Mouse (Mus musculus) heart, embryonic 11.5 days (tissue): Measurements from ENCODE around the gene Pamr1. TPM values are rescaled to one million over a fixed set of nuclear protein-coding genes. Genes with fewer than 3 reads are reported as not detected.

ENCODE experiments used
- ATAC-seq: fragments of 200-750 bp; cut with Nextera tagmentation; replicated peaks from 2 replicates; pipeline ENCODE4 v1.8.0; 2017; ENCODE audit warnings: moderate library complexity; ENCODE audit not compliant: insufficient number of reproducible peaks, low FRiP score, low TSS enrichment
- H3K27ac ChIP-seq: fragments of 300-500 bp; sonication (generic); 2 replicates; pipeline ENCODE4 v1.5.1; 2014; ENCODE audit warnings: mild to moderate bottlenecking, low read depth, low read length
- H3K27me3 ChIP-seq: fragments of 300-500 bp; sonication (generic); 2 replicates; pipeline ENCODE4 v1.6.1; 2014; ENCODE audit warnings: mild to moderate bottlenecking, low read length, mixed read lengths; ENCODE audit not compliant: control insufficient read depth, insufficient read depth
- H3K36me3 ChIP-seq: fragments of 300-500 bp; sonication (generic); 2 replicates; pipeline ENCODE4 v1.6.1; 2014; ENCODE audit warnings: mild to moderate bottlenecking, low read length, moderate library complexity, mixed read lengths; ENCODE audit not compliant: control insufficient read depth, insufficient read depth
- H3K4me1 ChIP-seq: fragments of 300-500 bp; sonication (generic); 2 replicates; pipeline ENCODE4 v1.6.1; 2014; ENCODE audit warnings: low read length; ENCODE audit not compliant: control insufficient read depth, insufficient read depth
- H3K4me2 ChIP-seq: fragments of 300-500 bp; sonication (generic); 2 replicates; pipeline ENCODE4 v1.6.1; 2014; ENCODE audit warnings: mild to moderate bottlenecking, moderate library complexity
- H3K4me3 ChIP-seq: fragments of 300-500 bp; sonication (generic); 2 replicates; pipeline ENCODE4 v1.5.1; 2014; ENCODE audit warnings: low read depth, low read length
- H3K9ac ChIP-seq: fragments of 300-500 bp; sonication (generic); 2 replicates; pipeline ENCODE4 v1.6.1; 2014; ENCODE audit warnings: mild to moderate bottlenecking, low read depth, low read length, moderate library complexity
- H3K9me3 ChIP-seq: fragments of 300-500 bp; sonication (generic); replicated peaks from 2 replicates; pipeline ENCODE4 v1.6.1; 2016; ENCODE audit warnings: low read length; ENCODE audit not compliant: control insufficient read depth
- WGBS: fragments of 180-500 bp; shearing (Covaris S2); extraction: QIAGEN DNeasy Blood & Tissue Kit; methylation state at CpG from one replicate; pipeline ENCODE4 v1.1.7; 2014; ENCODE audit not compliant: insufficient replicate concordance; 5-methylcytosine and 5-hydroxymethylcytosine counted together
- polyA plus RNA-seq: library from polyadenylated mRNA; unstranded; fragments of >200 nt; fragmentation: Nextera tagmentation; extraction: Ambion mirVana; gene quantifications from 2 replicates; pipeline ENCODE4 v1.2.1, GENCODE M21; 2014

Pamr1 gene
- polyA plus RNA-seq, 1 experiment from 2014 or later = 1.4 TPM

- Histone ChIP-seq H3K4me1 (no peaks in the 10 kb centered on the region), H3K9ac (no peak overlapping the region), H3K9me3 (no peaks in the 10 kb centered on the region), H3K4me2 (no peak overlapping the region), H3K27me3 (no peaks in the 10 kb centered on the region), H3K36me3 (no peaks in the 10 kb centered on the region), H3K27ac (no peak overlapping the region), H3K4me3 (no peak overlapping the region)
- no peak for ATAC-seq
- 82% methylated on average over 12 of the region's 12 CpGs for WGBS
Observed at GRCm38 (mm10) chr2:102620744-102621429, 71.1 kb downstream of the Pamr1 start.

- Histone ChIP-seq H3K9ac (no peak overlapping the region), H3K27me3 (no peaks in the 10 kb centered on the region), H3K9me3 (no peaks in the 10 kb centered on the region), H3K4me2 (no peak overlapping the region), H3K4me1 (no peaks in the 10 kb centered on the region), H3K27ac (no peak overlapping the region), H3K36me3 (no peaks in the 10 kb centered on the region), H3K4me3 (no peak overlapping the region)
- ATAC-seq = no peak
- 80% methylated on average over 5 of the region's 5 CpGs for WGBS
Observed at GRCm38 (mm10) chr2:102622176-102622575, 72.4 kb downstream of the Pamr1 start.

GRCm38 (mm10) chr2:102622943-102623342, 73.1 kb downstream of the Pamr1 start:
- Histone ChIP-seq H3K9me3 (no peaks in the 10 kb centered on the region), H3K9ac (no peak overlapping the region), H3K4me2 (no peak overlapping the region), H3K27me3 (no peaks in the 10 kb centered on the region), H3K27ac (no peak overlapping the region), H3K4me1 (no peaks in the 10 kb centered on the region), H3K36me3 (no peaks in the 10 kb centered on the region), H3K4me3 (no peak overlapping the region)
- no peak for ATAC-seq

- no peaks in the 10 kb centered on the region for H3K4me1 ChIP-seq
- no peaks in the 10 kb centered on the region for H3K9me3 ChIP-seq
- ATAC-seq = no peak
- H3K4me2 ChIP-seq = no peak overlapping the region
- no peaks in the 10 kb centered on the region for H3K27me3 ChIP-seq
- H3K4me3 ChIP-seq = no peak overlapping the region
- WGBS = 88% methylated on average over 1 of the region's 1 CpGs
- H3K27ac ChIP-seq = no peak overlapping the region
- no peak overlapping the region for H3K9ac ChIP-seq
- H3K36me3 ChIP-seq = no peaks in the 10 kb centered on the region
Observed at GRCm38 (mm10) chr2:102624538-102624937, 74.7 kb downstream of the Pamr1 start.

GRCm38 (mm10) chr2:102632361-102632760, 82.5 kb downstream of the Pamr1 start:
- Histone ChIP-seq H3K9me3 (no peaks in the 10 kb centered on the region), H3K4me1 (no peaks in the 10 kb centered on the region), H3K4me2 (no peak overlapping the region), H3K4me3 (no peak overlapping the region), H3K27me3 (no peaks in the 10 kb centered on the region), H3K27ac (no peak overlapping the region), H3K36me3 (no peaks in the 10 kb centered on the region), H3K9ac (no peak overlapping the region)
- WGBS = 88% methylated on average over 4 of the region's 4 CpGs
- ATAC-seq = no peak

- 79% methylated on average over 1 of the region's 1 CpGs for WGBS
- Histone ChIP-seq H3K4me1 (no peaks in the 10 kb centered on the region), H3K4me3 (no peak overlapping the region), H3K27me3 (no peaks in the 10 kb centered on the region), H3K27ac (no peak overlapping the region), H3K4me2 (no peak overlapping the region), H3K9me3 (no peaks in the 10 kb centered on the region), H3K9ac (no peak overlapping the region), H3K36me3 (no peaks in the 10 kb centered on the region)
- ATAC-seq = no peak
Observed at GRCm38 (mm10) chr2:102634010-102634409, 84.2 kb downstream of the Pamr1 start.

- Histone ChIP-seq H3K4me1 (no peaks in the 10 kb centered on the region), H3K4me2 (no peak overlapping the region), H3K27ac (no peak overlapping the region), H3K4me3 (no peak overlapping the region), H3K9me3 (no peaks in the 10 kb centered on the region), H3K27me3 (no peaks in the 10 kb centered on the region), H3K9ac (no peak overlapping the region), H3K36me3 (no peaks in the 10 kb centered on the region)
- WGBS = 70% methylated on average over 3 of the region's 3 CpGs
- ATAC-seq = no peak
Observed at GRCm38 (mm10) chr2:102635523-102636060, 85.8 kb downstream of the Pamr1 start.

- no peak overlapping the region for H3K27ac ChIP-seq
- H3K4me3 ChIP-seq = no peak overlapping the region
- H3K9me3 ChIP-seq = no peaks in the 10 kb centered on the region
- H3K4me2 ChIP-seq = no peak overlapping the region
- no peak overlapping the region for H3K9ac ChIP-seq
- H3K4me1 ChIP-seq = no peaks in the 10 kb centered on the region
- no peaks in the 10 kb centered on the region for H3K36me3 ChIP-seq
- 80% methylated on average over 7 of the region's 7 CpGs for WGBS
- H3K27me3 ChIP-seq = no peaks in the 10 kb centered on the region
- no peak for ATAC-seq
Observed at GRCm38 (mm10) chr2:102636116-102636600, 86.3 kb downstream of the Pamr1 start.

- Histone ChIP-seq H3K4me2 (no peak overlapping the region), H3K27me3 (no peaks in the 10 kb centered on the region), H3K4me3 (no peak overlapping the region), H3K27ac (no peak overlapping the region), H3K9me3 (no peaks in the 10 kb centered on the region), H3K9ac (no peak overlapping the region), H3K4me1 (no peaks in the 10 kb centered on the region), H3K36me3 (no peaks in the 10 kb centered on the region)
- WGBS = 72% methylated on average over 5 of the region's 5 CpGs
- ATAC-seq = no peak
Observed at GRCm38 (mm10) chr2:102638140-102638539, 88.3 kb downstream of the Pamr1 start.
